Mouse (Mus musculus) liver, postnatal 0 days (tissue): ENCODE measurements around the gene Ndufa6.
A peak's percentile ranks its signal among the peaks of the same experiment; 100 is the strongest.

ENCODE experiments used
- CTCF ChIP-seq: sonication (generic); IDR thresholded peaks from 2 replicates; pipeline ENCODE4 v1.5.1; 2016; ENCODE audit warnings: antibody characterized with exemption, low read depth
- EP300 ChIP-seq: IDR thresholded peaks from 2 replicates; pipeline ENCODE4 v1.6.1; 2016; ENCODE audit warnings: antibody characterized with exemption, low read depth, mild to moderate bottlenecking

- TF ChIP-seq CTCF: peak; percentile 100
- TF ChIP-seq EP300: peak; percentile 15; the same call in 1 of the 2 replicates
These were observed at the start of gene Ndufa6 for GRCm38 (mm10) chr15:82354126-82354945.
